Mouse (Mus musculus) intestine, embryonic 16.5 days (tissue): Measurements from ENCODE around the gene Cacna1c. TPM values are rescaled to one million over a fixed set of nuclear protein-coding genes. Genes with fewer than 3 reads are reported as not detected.
"Not testable (repeated sequence)": the region's sequence is repeated elsewhere in the genome, so short reads cannot be mapped to it uniquely, and the experiment has no call there.

ENCODE experiments used
- ATAC-seq: fragments of 200-750 bp; cut with Nextera tagmentation; 2 replicates; pipeline ENCODE4 v1.8.0; 2017; ENCODE audit warnings: moderate TSS enrichment, moderate library complexity
- H3K27ac ChIP-seq: fragments of 300-500 bp; sonication (generic); 2 replicates; pipeline ENCODE4 v1.5.1; 2014; ENCODE audit warnings: mild to moderate bottlenecking, low read length
- H3K27me3 ChIP-seq: fragments of 300-500 bp; sonication (generic); replicated peaks from 2 replicates; pipeline ENCODE4 v1.6.1; 2014; ENCODE audit warnings: low read length, control low read depth, mixed read lengths; ENCODE audit not compliant: control insufficient read depth, insufficient read depth
- H3K36me3 ChIP-seq: fragments of 300-500 bp; sonication (generic); 2 replicates; pipeline ENCODE4 v1.6.1; 2014; ENCODE audit warnings: low read length, control low read depth; ENCODE audit not compliant: control insufficient read depth, insufficient read depth
- H3K4me1 ChIP-seq: fragments of 300-500 bp; sonication (generic); 2 replicates; pipeline ENCODE4 v1.6.1; 2014; ENCODE audit warnings: low read length, control low read depth, mixed read lengths; ENCODE audit not compliant: control insufficient read depth, insufficient read depth
- H3K4me2 ChIP-seq: fragments of 300-500 bp; sonication (generic); 2 replicates; pipeline ENCODE4 v1.6.1; 2014; ENCODE audit warnings: low read depth, low read length, control low read depth
- H3K4me3 ChIP-seq: fragments of 300-500 bp; sonication (generic); 2 replicates; pipeline ENCODE4 v1.5.1; 2014; ENCODE audit warnings: mild to moderate bottlenecking, low read length
- H3K9ac ChIP-seq: fragments of 300-500 bp; sonication (generic); 2 replicates; pipeline ENCODE4 v1.6.1; 2014; ENCODE audit warnings: low read depth, low read length
- H3K9me3 ChIP-seq: fragments of 300-500 bp; sonication (generic); 2 replicates; pipeline ENCODE4 v1.6.1; 2016; ENCODE audit warnings: low read length, control low read depth; ENCODE audit not compliant: control insufficient read depth
- WGBS: fragments of 180-500 bp; shearing (Covaris S2); extraction: QIAGEN DNeasy Blood & Tissue Kit; methylation state at CpG from one replicate; pipeline ENCODE4 v1.1.7; 2014; 5-methylcytosine and 5-hydroxymethylcytosine counted together
- polyA plus RNA-seq: library from polyadenylated mRNA; unstranded; fragments of >200 nt; fragmentation: Nextera tagmentation; extraction: Ambion mirVana; gene quantifications from 2 replicates; pipeline ENCODE4 v1.2.1, GENCODE M21; 2015

Gene Cacna1c
- polyA plus RNA-seq, 1 experiment from 2014 or later, result 1.8 TPM

GRCm38 (mm10) chr6:118603825-118604224, 592.4 kb downstream of the Cacna1c start:
- no peaks in the 10 kb centered on the region for H3K27me3 ChIP-seq
- H3K36me3 ChIP-seq, result no peaks in the 10 kb centered on the region
- no peak overlapping the region for H3K4me3 ChIP-seq
- no peaks in the 10 kb centered on the region for H3K4me1 ChIP-seq
- no peak overlapping the region for H3K4me2 ChIP-seq
- no peaks in the 10 kb centered on the region for H3K9me3 ChIP-seq
- H3K9ac ChIP-seq, result no peak overlapping the region
- H3K27ac ChIP-seq, result no peak overlapping the region
- ATAC-seq, result no peak
- 92% methylated on average over 7 of the region's 7 CpGs for WGBS

- H3K9me3 ChIP-seq, result no peaks in the 10 kb centered on the region
- H3K4me2 ChIP-seq, result no peak overlapping the region
- H3K36me3 ChIP-seq, result no peaks in the 10 kb centered on the region
- no peak overlapping the region for H3K27ac ChIP-seq
- H3K27me3 ChIP-seq, result peaks cover 5% of the 10 kb centered on the region; the same call in 1 of the 2 replicates
- H3K4me1 ChIP-seq, result peaks cover 6% of the 10 kb centered on the region
- ATAC-seq, result no peak
- no peak overlapping the region for H3K4me3 ChIP-seq
- WGBS, result 73% methylated on average over 9 of the region's 9 CpGs
- H3K9ac ChIP-seq, result no peak overlapping the region
These were observed 600.5 kb downstream of the Cacna1c start for GRCm38 (mm10) chr6:118595681-118596055.

- no peaks in the 10 kb centered on the region for H3K36me3 ChIP-seq
These were observed 601.2 kb downstream of the Cacna1c start for GRCm38 (mm10) chr6:118594833-118595680.

GRCm38 (mm10) chr6:118594070-118594469, 602.1 kb downstream of the Cacna1c start:
- 40% methylated on average over 10 of the region's 10 CpGs for WGBS
- Histone ChIP-seq H3K27me3 (peaks cover 5% of the 10 kb centered on the region; the same call in 1 of the 2 replicates), H3K4me2 (peak overlapping the region; percentile 89), H3K9ac (peak overlapping the region; percentile 65), H3K9me3 (no peaks in the 10 kb centered on the region), H3K36me3 (no peaks in the 10 kb centered on the region), H3K27ac (no peak overlapping the region), H3K4me1 (peaks cover 6% of the 10 kb centered on the region), H3K4me3 (peak overlapping the region; percentile 56)
- peak; percentile 62 for ATAC-seq

More at GRCm38 (mm10) chr6:118594833-118595680, 601.2 kb downstream of the Cacna1c start:
- H3K9ac ChIP-seq, result no peak overlapping the region
- 80% methylated on average over 10 of the region's 10 CpGs for WGBS
- no peak overlapping the region for H3K27ac ChIP-seq
- H3K9me3 ChIP-seq, result no peaks in the 10 kb centered on the region
- peaks cover 6% of the 10 kb centered on the region for H3K4me1 ChIP-seq
- H3K4me3 ChIP-seq, result no peak overlapping the region
- no peak overlapping the region for H3K4me2 ChIP-seq
- ATAC-seq, result no peak
- H3K27me3 ChIP-seq, result peaks cover 5% of the 10 kb centered on the region; the same call in 1 of the 2 replicates

- 3% methylated on average over 34 of the region's 34 CpGs for WGBS
These were observed 602.7 kb downstream of the Cacna1c start for GRCm38 (mm10) chr6:118593377-118594061.

GRCm38 (mm10) chr6:118592662-118593376, 603.4 kb downstream of the Cacna1c start:
- Histone ChIP-seq H3K9ac (peak overlapping the region; percentile 65), H3K9me3 (no peaks in the 10 kb centered on the region), H3K27me3 (peaks cover 5% of the 10 kb centered on the region; the same call in 1 of the 2 replicates), H3K4me2 (peak overlapping the region; percentile 89), H3K27ac (no peak overlapping the region), H3K36me3 (no peaks in the 10 kb centered on the region), H3K4me3 (peak overlapping the region; percentile 56), H3K4me1 (peaks cover 6% of the 10 kb centered on the region)
- ATAC-seq, result no peak
- 37% methylated on average over 21 of the region's 21 CpGs for WGBS

More at GRCm38 (mm10) chr6:118593377-118594061, 602.7 kb downstream of the Cacna1c start:
- H3K27me3 ChIP-seq, result peaks cover 5% of the 10 kb centered on the region; the same call in 1 of the 2 replicates
- H3K36me3 ChIP-seq, result no peaks in the 10 kb centered on the region
- H3K4me3 ChIP-seq, result peak overlapping the region; percentile 56
- no peak overlapping the region for H3K27ac ChIP-seq
- peak overlapping the region; percentile 65 for H3K9ac ChIP-seq
- H3K9me3 ChIP-seq, result no peaks in the 10 kb centered on the region
- H3K4me1 ChIP-seq, result peaks cover 6% of the 10 kb centered on the region
- H3K4me2 ChIP-seq, result peak overlapping the region; percentile 89
- ATAC-seq, result peak; percentile 94

- H3K4me3 ChIP-seq, H3K9ac ChIP-seq, H3K36me3 ChIP-seq, H3K27me3 ChIP-seq, H3K4me2 ChIP-seq, H3K9me3 ChIP-seq, H3K27ac ChIP-seq, ATAC-seq, H3K4me1 ChIP-seq: not testable (repeated sequence)
- WGBS, result 76% methylated on average over 4 of the region's 4 CpGs
These were observed 617.5 kb downstream of the Cacna1c start for GRCm38 (mm10) chr6:118578741-118579140.

GRCm38 (mm10) chr6:118574351-118574750, 621.9 kb downstream of the Cacna1c start:
- Histone ChIP-seq H3K9me3 (no peaks in the 10 kb centered on the region), H3K27me3 (no peaks in the 10 kb centered on the region), H3K36me3 (no peaks in the 10 kb centered on the region), H3K27ac (no peak overlapping the region), H3K9ac (no peak overlapping the region), H3K4me1 (no peaks in the 10 kb centered on the region), H3K4me2 (no peak overlapping the region), H3K4me3 (no peak overlapping the region)
- ATAC-seq, result no peak
- WGBS, result 74% methylated on average over 6 of the region's 6 CpGs

GRCm38 (mm10) chr6:118567816-118568215, 628.4 kb downstream of the Cacna1c start:
- no peak overlapping the region for H3K27ac ChIP-seq
- ATAC-seq, result no peak
- no peak overlapping the region for H3K4me3 ChIP-seq
- no peaks in the 10 kb centered on the region for H3K36me3 ChIP-seq
- H3K27me3 ChIP-seq, result no peaks in the 10 kb centered on the region
- H3K4me1 ChIP-seq, result no peaks in the 10 kb centered on the region
- 89% methylated on average over 3 of the region's 3 CpGs for WGBS
- no peak overlapping the region for H3K9ac ChIP-seq
- no peaks in the 10 kb centered on the region for H3K9me3 ChIP-seq
- no peak overlapping the region for H3K4me2 ChIP-seq
